Mouse (Mus musculus): ENCODE measurements around the gene Xdh.

DNA sequence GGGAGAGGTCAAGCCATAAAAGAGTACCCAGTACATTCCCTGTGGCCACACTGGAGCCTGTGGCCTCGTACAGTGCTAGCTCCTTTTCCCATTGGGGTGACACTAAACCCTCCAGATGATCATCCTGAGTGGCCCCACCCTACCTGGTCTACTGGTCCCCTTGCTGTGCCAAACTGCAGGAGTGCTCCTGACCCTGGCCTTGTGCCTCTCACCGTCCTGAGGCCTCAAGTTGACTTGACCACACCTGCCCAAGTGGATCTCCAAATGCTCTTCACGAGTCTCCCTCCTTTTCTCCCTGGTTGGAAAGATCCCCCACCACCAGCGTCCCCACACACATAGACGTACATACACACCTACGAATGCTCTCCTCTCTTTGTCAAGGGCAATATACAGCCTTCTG is 69.7 kb downstream of the Xdh start:
- no peak for TF ChIP-seq POLR2A (IDR thresholded peaks at IDR 0.05; ENCODE audit: extremely low read depth, insufficient read depth, low read length)
- TF ChIP-seq CTCF (IDR thresholded peaks at IDR 0.05; ENCODE audit: low read depth, low read length) = no peak

Data from liver, adult 2 months (tissue).